Mouse (Mus musculus) midbrain, embryonic 14.5 days (tissue): ENCODE data around the gene Pdpn. TPM values are rescaled to one million over a fixed set of nuclear protein-coding genes. Genes with fewer than 3 reads are reported as not detected.
A peak's percentile ranks its signal among the peaks of the same experiment; 100 is the strongest.

ENCODE experiments used
- ATAC-seq: fragments of 200-750 bp; cut with Nextera tagmentation; 2 replicates; pipeline ENCODE4 v1.8.0; 2017; ENCODE audit warnings: moderate number of reproducible peaks, moderate library complexity; ENCODE audit not compliant: low FRiP score, low TSS enrichment
- DNase-seq: peaks from one replicate; pipeline ENCODE4 v3.0.0-alpha.2; 2015
- H3K27ac ChIP-seq: fragments of 300-500 bp; sonication (generic); replicated peaks from 2 replicates; pipeline ENCODE4 v1.5.1; 2014; ENCODE audit warnings: mild to moderate bottlenecking, low read depth, low read length, moderate library complexity
- H3K27me3 ChIP-seq: fragments of 300-500 bp; sonication (generic); 2 replicates; pipeline ENCODE4 v1.6.1; 2014; ENCODE audit warnings: low read length, control low read depth, mixed read lengths; ENCODE audit not compliant: control insufficient read depth, insufficient read depth
- H3K36me3 ChIP-seq: fragments of 300-500 bp; sonication (generic); 2 replicates; pipeline ENCODE4 v1.6.1; 2014; ENCODE audit warnings: low read length, control low read depth; ENCODE audit not compliant: control insufficient read depth, insufficient read depth
- H3K4me1 ChIP-seq: fragments of 300-500 bp; sonication (generic); 2 replicates; pipeline ENCODE4 v1.6.1; 2014; ENCODE audit warnings: mild to moderate bottlenecking, antibody characterized with exemption, low read length, control low read depth; ENCODE audit not compliant: control insufficient read depth, insufficient read depth
- H3K4me2 ChIP-seq: fragments of 300-500 bp; sonication (generic); 2 replicates; pipeline ENCODE4 v1.6.1; 2014; ENCODE audit warnings: mild to moderate bottlenecking, low read length, moderate library complexity
- H3K4me3 ChIP-seq: fragments of 300-500 bp; sonication (generic); replicated peaks from 2 replicates; pipeline ENCODE4 v1.5.1; 2014; ENCODE audit warnings: low read depth, low read length
- H3K9ac ChIP-seq: fragments of 300-500 bp; sonication (generic); replicated peaks from 2 replicates; pipeline ENCODE4 v1.6.1; 2014; ENCODE audit warnings: mild to moderate bottlenecking, low read length, moderate library complexity
- H3K9me3 ChIP-seq: fragments of 300-500 bp; sonication (generic); 2 replicates; pipeline ENCODE4 v1.6.1; 2016; ENCODE audit warnings: low read length, control low read depth, mixed read lengths; ENCODE audit not compliant: control insufficient read depth
- WGBS: fragments of 180-500 bp; shearing (Covaris S2); extraction: QIAGEN DNeasy Blood & Tissue Kit; methylation state at CpG from one replicate; pipeline ENCODE4 v1.1.7; 2014; 5-methylcytosine and 5-hydroxymethylcytosine counted together
- polyA plus RNA-seq: library from polyadenylated mRNA; unstranded; fragments of >200 nt; fragmentation: Nextera tagmentation; extraction: Ambion mirVana; gene quantifications from 2 replicates; pipeline ENCODE4 v1.2.1, GENCODE M21; 2014

The Pdpn gene
- polyA plus RNA-seq, 1 experiment from 2014 or later = 61.2 TPM

- Histone ChIP-seq H3K4me1 (no peaks in the 10 kb centered on the region), H3K9ac (peak overlapping the region; percentile 30; the same call in 1 of the 2 replicates), H3K27me3 (no peaks in the 10 kb centered on the region; the same call in 1 of the 2 replicates), H3K36me3 (no peaks in the 10 kb centered on the region), H3K9me3 (no peaks in the 10 kb centered on the region), H3K4me2 (peak overlapping the region; percentile 48), H3K4me3 (no peak overlapping the region), H3K27ac (peak overlapping the region; percentile 85)
- WGBS = 85% methylated on average over 2 of the region's 2 CpGs
- DNase-seq (no peak), ATAC-seq (no peak; the same call in 1 of the 2 replicates)
Observed at GRCm38 (mm10) chr4:143218858-143219257, 80.5 kb downstream of the Pdpn start.

Other genes starting within 250 kb of the Pdpn start
- gene Prdm2, start 86.6 kb downstream of the Pdpn start, polyA plus RNA-seq = 15.0 and 22.0 TPM in 2 replicates
- 0.21 and 0.39 TPM in 2 replicates for gene Lrrc38, start 50.2 kb upstream of the Pdpn start, polyA plus RNA-seq
- not detected in 2 replicates for gene Pramel1, start 94.9 kb upstream of the Pdpn start, polyA plus RNA-seq
- gene Pramef8, start 112.9 kb upstream of the Pdpn start, polyA plus RNA-seq = 14.2 and 22.4 TPM in 2 replicates
- gene Oog4, start 150.8 kb upstream of the Pdpn start, polyA plus RNA-seq = not detected in 2 replicates
- gene Gm13043, start 211.8 kb upstream of the Pdpn start, polyA plus RNA-seq = not detected in 2 replicates
- not detected in 2 replicates for gene Gm13040, start 236.4 kb upstream of the Pdpn start, polyA plus RNA-seq